Mouse (Mus musculus) heart, postnatal 0 days (tissue): Measurements from ENCODE around the gene Rnf185. TPM values are rescaled to one million over a fixed set of nuclear protein-coding genes. Genes with fewer than 3 reads are reported as not detected.

ENCODE experiments used
- ATAC-seq: fragments of 200-750 bp; cut with Nextera tagmentation; 2 replicates; pipeline ENCODE4 v1.8.0; 2017; ENCODE audit warnings: low read depth, moderate number of reproducible peaks, moderate library complexity; ENCODE audit not compliant: insufficient read depth
- DNase-seq: peaks from one replicate; pipeline ENCODE4 v3.0.0-alpha.2; 2016; ENCODE audit warnings: low spot score
- H3K27ac ChIP-seq: fragments of 300-500 bp; sonication (generic); 2 replicates; pipeline ENCODE4 v1.5.1; 2014; ENCODE audit warnings: low read depth, mild to moderate bottlenecking
- H3K27me3 ChIP-seq: fragments of 300-500 bp; sonication (generic); 2 replicates; pipeline ENCODE4 v1.6.1; 2014; ENCODE audit warnings: low read length, mixed read lengths; ENCODE audit not compliant: control insufficient read depth, insufficient read depth
- H3K36me3 ChIP-seq: fragments of 300-500 bp; sonication (generic); replicated peaks from 2 replicates; pipeline ENCODE4 v1.6.1; 2014; ENCODE audit warnings: low read length, mixed read lengths; ENCODE audit not compliant: control insufficient read depth, insufficient read depth
- H3K4me1 ChIP-seq: fragments of 300-500 bp; sonication (generic); 2 replicates; pipeline ENCODE4 v1.6.1; 2014; ENCODE audit warnings: antibody characterized with exemption; ENCODE audit not compliant: control insufficient read depth, insufficient read depth
- H3K4me2 ChIP-seq: fragments of 300-500 bp; sonication (generic); 2 replicates; pipeline ENCODE4 v1.6.1; 2014; ENCODE audit warnings: low read depth, mild to moderate bottlenecking, low read length, moderate library complexity
- H3K4me3 ChIP-seq: fragments of 300-500 bp; sonication (generic); 2 replicates; pipeline ENCODE4 v1.5.1; 2014; ENCODE audit warnings: low read depth, low read length
- H3K9ac ChIP-seq: fragments of 300-500 bp; sonication (generic); replicated peaks from 2 replicates; pipeline ENCODE4 v1.6.1; 2014; ENCODE audit warnings: low read depth, low read length, mixed read lengths
- H3K9me3 ChIP-seq: fragments of 300-500 bp; sonication (generic); replicated peaks from 2 replicates; pipeline ENCODE4 v1.6.1; 2016; ENCODE audit warnings: low read length; ENCODE audit not compliant: control insufficient read depth
- CTCF ChIP-seq: IDR thresholded peaks from 2 replicates; pipeline ENCODE4 v1.5.1; 2016; ENCODE audit warnings: antibody characterized with exemption, control low read depth, low read depth
- EP300 ChIP-seq: IDR thresholded peaks from 2 replicates; pipeline ENCODE4 v1.6.1; 2016; ENCODE audit warnings: antibody characterized with exemption, low read depth
- WGBS: fragments of 180-500 bp; shearing (Covaris S2); extraction: QIAGEN DNeasy Blood & Tissue Kit; methylation state at CpG from one replicate; pipeline ENCODE4 v1.1.7; 2014; 5-methylcytosine and 5-hydroxymethylcytosine counted together
- polyA plus RNA-seq: library from polyadenylated mRNA; unstranded; fragments of >200 nt; fragmentation: Nextera tagmentation; extraction: Ambion mirVana; gene quantifications from 2 replicates; pipeline ENCODE4 v1.2.1, GENCODE M21; 2015
- total RNA-seq: library from RNA; depleted of rRNA; stranded (reverse); fragments of >200 nt; gene quantifications from 2 replicates; pipeline ENCODE4 v1.2.3, GENCODE M21; 2014; ENCODE audit warnings: low replicate concordance

The Rnf185 gene
- total and polyA plus RNA-seq, 2 experiments from 2014 or later: 23.6 to 41.2 TPM

GRCm38 (mm10) chr11:3442677-3443076, 9.5 kb downstream of the Rnf185 start:
- Histone ChIP-seq H3K4me2 (no peak overlapping the region), H3K27ac (no peak overlapping the region), H3K4me1 (peaks cover 22% of the 10 kb centered on the region), H3K9ac (no peak overlapping the region), H3K4me3 (no peak overlapping the region), H3K36me3 (0 out of 2 replicates have a peak, but pooled peaks cover 5% of the 10 kb centered on the region), H3K9me3 (no peaks in the 10 kb centered on the region), H3K27me3 (no peaks in the 10 kb centered on the region)
- 57% methylated on average over 4 of the region's 4 CpGs for WGBS
- DNase-seq: no peak
- ATAC-seq: no peak
- TF ChIP-seq EP300: no peak
- TF ChIP-seq CTCF: no peak

GRCm38 (mm10) chr11:3441696-3442443, 10.3 kb downstream of the Rnf185 start:
- H3K4me2 ChIP-seq: no peak overlapping the region
- DNase-seq (peak; percentile 65), ATAC-seq (no peak)
- no peaks in the 10 kb centered on the region for H3K9me3 ChIP-seq
- H3K9ac ChIP-seq: no peak overlapping the region
- no peak overlapping the region for H3K4me3 ChIP-seq
- H3K27me3 ChIP-seq: no peaks in the 10 kb centered on the region
- H3K4me1 ChIP-seq: peaks cover 22% of the 10 kb centered on the region
- no peak for TF ChIP-seq CTCF
- TF ChIP-seq EP300: no peak
- H3K36me3 ChIP-seq: 0 out of 2 replicates have a peak, but pooled peaks cover 6% of the 10 kb centered on the region
- peak overlapping the region; percentile 53; the same call in 1 of the 2 replicates for H3K27ac ChIP-seq

DNA sequence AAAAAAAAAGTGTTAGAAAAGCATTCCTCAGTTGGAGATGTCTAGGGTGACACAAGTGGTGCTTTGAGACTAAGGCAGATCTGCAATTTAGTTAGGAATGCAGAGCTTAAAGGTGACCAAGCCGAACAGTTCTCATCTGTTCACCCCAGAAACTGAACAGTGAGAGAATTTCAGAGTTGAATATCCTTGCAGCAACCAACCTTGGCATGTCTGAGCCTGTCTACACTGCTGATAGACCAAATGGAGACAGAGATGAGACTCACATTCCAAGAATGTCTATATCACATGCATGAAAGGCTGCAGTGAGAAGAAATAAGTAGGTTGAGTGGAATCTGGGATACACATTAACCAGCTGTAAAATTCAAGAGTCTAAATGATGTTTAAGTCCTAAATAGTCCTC, 14.5 kb downstream of the Rnf185 start:
- H3K27ac ChIP-seq: no peak overlapping the region
- H3K9me3 ChIP-seq: no peaks in the 10 kb centered on the region
- DNase-seq: no peak
- no peak for ATAC-seq
- no peak overlapping the region for H3K4me3 ChIP-seq
- no peak overlapping the region for H3K9ac ChIP-seq
- peaks cover 13% of the 10 kb centered on the region for H3K4me1 ChIP-seq
- 0 out of 2 replicates have a peak, but pooled peaks cover 6% of the 10 kb centered on the region for H3K36me3 ChIP-seq
- TF ChIP-seq EP300 (no peak), CTCF (no peak)
- no peak overlapping the region for H3K4me2 ChIP-seq
- 84% methylated on average over 1 of the region's 1 CpGs for WGBS
- H3K27me3 ChIP-seq: no peaks in the 10 kb centered on the region

DNA sequence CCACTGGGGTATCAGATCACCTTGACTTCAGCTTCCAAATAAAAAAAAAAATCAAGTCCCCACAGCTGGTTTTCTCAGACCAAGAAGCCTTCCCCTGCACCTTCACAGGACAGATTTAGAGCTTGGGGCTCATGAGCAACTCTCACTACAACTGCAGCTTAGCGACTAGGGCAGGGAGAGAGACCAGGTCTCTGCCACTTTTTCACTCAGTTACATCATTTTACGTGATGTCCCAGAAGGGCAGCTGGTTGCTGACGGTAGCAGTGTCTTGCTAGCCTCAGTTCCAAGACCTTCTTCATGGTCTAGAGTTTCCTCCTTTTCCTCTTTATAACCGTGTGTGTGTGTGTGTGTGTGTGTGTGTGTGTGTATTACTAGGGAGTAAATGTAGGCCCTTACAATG, 18.4 kb downstream of the Rnf185 start:
- H3K9ac ChIP-seq: no peak overlapping the region

GRCm38 (mm10) chr11:3431976-3432603, 20.1 kb downstream of the Rnf185 start:
- 73% methylated on average over 6 of the region's 6 CpGs for WGBS
- H3K9me3 ChIP-seq: no peaks in the 10 kb centered on the region
- H3K4me3 ChIP-seq: no peak overlapping the region
- no peak overlapping the region for H3K4me2 ChIP-seq
- no peaks in the 10 kb centered on the region for H3K27me3 ChIP-seq
- ATAC-seq: no peak
- H3K27ac ChIP-seq: no peak overlapping the region
- TF ChIP-seq EP300: no peak
- TF ChIP-seq CTCF: no peak
- no peak for DNase-seq
- peaks cover 3% of the 10 kb centered on the region; the same call in 1 of the 2 replicates for H3K36me3 ChIP-seq
- H3K9ac ChIP-seq: no peak overlapping the region
- H3K4me1 ChIP-seq: peaks cover 2% of the 10 kb centered on the region; the same call in 1 of the 2 replicates

More for the DNA sequence above, 18.4 kb downstream of the Rnf185 start:
- Histone ChIP-seq H3K9me3 (no peaks in the 10 kb centered on the region), H3K4me1 (peaks cover 2% of the 10 kb centered on the region; the same call in 1 of the 2 replicates), H3K27me3 (no peaks in the 10 kb centered on the region), H3K36me3 (peaks cover 9% of the 10 kb centered on the region; the same call in 1 of the 2 replicates), H3K27ac (no peak overlapping the region), H3K4me2 (no peak overlapping the region), H3K4me3 (no peak overlapping the region)
- TF ChIP-seq CTCF (no peak), EP300 (no peak)
- DNase-seq: no peak
- 77% methylated on average over 4 of the region's 4 CpGs for WGBS
- ATAC-seq: no peak

- H3K4me3 ChIP-seq: no peak overlapping the region
- no peaks in the 10 kb centered on the region for H3K27me3 ChIP-seq
Measured at GRCm38 (mm10) chr11:3431515-3431914, 20.6 kb downstream of the Rnf185 start.

More at GRCm38 (mm10) chr11:3431515-3431914, 20.6 kb downstream of the Rnf185 start:
- Histone ChIP-seq H3K9me3 (no peaks in the 10 kb centered on the region), H3K4me1 (peaks cover 2% of the 10 kb centered on the region; the same call in 1 of the 2 replicates), H3K4me2 (no peak overlapping the region), H3K9ac (no peak overlapping the region), H3K27ac (no peak overlapping the region), H3K36me3 (peaks cover 6% of the 10 kb centered on the region)
- WGBS: 91% methylated on average over 3 of the region's 3 CpGs
- DNase-seq (no peak), ATAC-seq (no peak)
- TF ChIP-seq CTCF (no peak), EP300 (no peak)
